ENCODE assay signal across 8 mouse cellular contexts in genomic region chr5:117242671-117243478, GRCm38 (mm10). TPM values are rescaled to one million over a fixed set of nuclear protein-coding genes. Genes with fewer than 3 reads are reported as not detected.
DNase-seq lines count a peak whose midpoint lies in the region; ATAC-seq and TF ChIP-seq lines count a peak whose summit lies in the region.
"Had no signal": no experiment of that assay in that cellular context is flagged by ENCODE, and none has a peak within 500 bp of the region (broad histone marks: within the 10 kb centered on the region; RNA-seq: fewer than 3 reads in every experiment).

No protein-coding gene starts in this region.

- peak overlapping the region; percentile 80 for H3K4me2 ChIP-seq in lung, embryonic 14.5 days
- H3K4me2 ChIP-seq in limb, embryonic 11.5 days (ENCODE audit: low read depth, severe bottlenecking), result peak overlapping the region; percentile 36

- peak overlapping the region; percentile 27 for H3K4me3 ChIP-seq in lung, embryonic 14.5 days (ENCODE audit: low read depth, low read length)
- 0 out of 2 replicates have a peak overlapping the region, but pooled peaks have one; percentile 2 for H3K4me3 ChIP-seq in embryonic fibroblast, embryonic 13.5 days (ENCODE audit: insufficient read depth, low read length)
- H3K4me3 ChIP-seq in limb, embryonic 11.5 days (ENCODE audit: low read depth, low read length), result no peak overlapping the region

- peak; percentile 15; the same call in 1 of the 2 replicates for ATAC-seq in lung, embryonic 14.5 days (ENCODE audit: insufficient read depth)
- ATAC-seq in limb, embryonic 11.5 days (ENCODE audit: insufficient number of reproducible peaks, low FRiP score, low TSS enrichment, low read depth), result no peak
- no peak for ATAC-seq in activated CD4-positive, CD25-positive, alpha-beta regulatory T cell, adult 4 months

- no peaks in the 10 kb centered on the region for H3K9me3 ChIP-seq in lung, embryonic 14.5 days (ENCODE audit: low read depth, low read length)
- no peaks in the 10 kb centered on the region for H3K9me3 ChIP-seq in limb, embryonic 11.5 days (ENCODE audit: control insufficient read depth, low read length)

- DNase-seq in lung, embryonic 14.5 days, result peak; percentile 38
- no peak for DNase-seq in lung, postnatal 4 days
- no peak for DNase-seq in limb, embryonic 11.5 days (ENCODE audit: low spot score)
- peak; percentile 56 for DNase-seq in right cerebral cortex, postnatal 25 days
- DNase-seq in adrenal gland, postnatal 4 days (ENCODE audit: low spot score in 2 of 2), result no peak

- H3K36me3 ChIP-seq in lung, embryonic 14.5 days (ENCODE audit: insufficient read depth), result no peaks in the 10 kb centered on the region
- no peaks in the 10 kb centered on the region for H3K36me3 ChIP-seq in limb, embryonic 11.5 days (ENCODE audit: control insufficient read depth, insufficient read depth, low read length)

- TF ChIP-seq POLR2A in embryonic fibroblast, embryonic 13.5 days (IDR thresholded peaks at IDR 0.05; ENCODE audit: low read depth, low read length), result no peak

- no peaks in the 10 kb centered on the region for H3K4me1 ChIP-seq in lung, embryonic 14.5 days (ENCODE audit: insufficient read depth)
- H3K4me1 ChIP-seq in embryonic fibroblast, embryonic 13.5 days (ENCODE audit: control insufficient read depth, insufficient read depth, low read length), result peaks cover 4% of the 10 kb centered on the region; the same call in 1 of the 2 replicates
- H3K4me1 ChIP-seq in limb, embryonic 11.5 days (ENCODE audit: control insufficient read depth, insufficient read depth, low read length), result peaks cover 4% of the 10 kb centered on the region; the same call in 1 of the 2 replicates

- no peak for TF ChIP-seq CTCF in lung, embryonic 14.5 days (IDR thresholded peaks at IDR 0.05; ENCODE audit: low read depth)
- no peak for TF ChIP-seq CTCF in embryonic fibroblast, embryonic 13.5 days (IDR thresholded peaks at IDR 0.05; ENCODE audit: borderline replicate concordance, insufficient read depth, low read length)

- H3K27me3 ChIP-seq in lung, embryonic 14.5 days (ENCODE audit: insufficient read depth, low read length), result no peaks in the 10 kb centered on the region
- H3K27me3 ChIP-seq in limb, embryonic 11.5 days (ENCODE audit: control insufficient read depth, insufficient read depth, low read length), result peaks cover 5% of the 10 kb centered on the region; the same call in 1 of the 2 replicates

- H3K9ac ChIP-seq in lung, embryonic 14.5 days, result peak overlapping the region; percentile 35; the same call in 1 of the 2 replicates
- H3K9ac ChIP-seq in limb, embryonic 11.5 days (ENCODE audit: low read length), result no peak overlapping the region
- H3K9ac ChIP-seq: liver, embryonic 14.5 days had no signal

- H3K27ac ChIP-seq in lung, embryonic 14.5 days (ENCODE audit: low read depth), result no peak overlapping the region
- 0 out of 2 replicates have a peak overlapping the region, but pooled peaks have one; percentile 14 for H3K27ac ChIP-seq in embryonic fibroblast, embryonic 13.5 days (ENCODE audit: insufficient read depth, low read length)
- no peak overlapping the region for H3K27ac ChIP-seq in limb, embryonic 11.5 days (replicated peaks; ENCODE audit: low read depth, low read length)
- H3K27ac ChIP-seq: liver, embryonic 14.5 days had no signal

- 29% methylated on average over 22 of the region's 22 CpGs for WGBS in lung, embryonic 14.5 days
- 25% methylated on average over 22 of the region's 22 CpGs for WGBS in limb, embryonic 11.5 days

RNA-seq across cellular contexts. Expression of gene Pebp1, which starts 44.5 kb away (rescaled TPM):
- 705 and 755 TPM in 2 replicates for polyA plus RNA-seq in lung, embryonic 14.5 days (2014; fragmentation: Nextera tagmentation; extraction: Ambion mirVana)
- 275 and 281 TPM in 2 replicates for polyA plus RNA-seq in embryonic fibroblast, embryonic 13.5 days (2011; ENCODE audit: insufficient read length, low read depth, missing spikeins)
- polyA plus RNA-seq in limb, embryonic 11.5 days (2014; fragmentation: Nextera tagmentation; extraction: Ambion mirVana), result 838 and 884 TPM in 2 replicates
- total RNA-seq in adrenal gland, postnatal 4 days (2021), result 1,000 to 10,000 TPM in 1 of 2 experiments, 100 to 1,000 TPM in 1; 992 to 1,042 TPM
- 100 to 1,000 TPM; 119 to 153 TPM for polyA plus RNA-seq in activated CD4-positive, CD25-positive, alpha-beta regulatory T cell, adult 4 months (2017; shearing (Covaris generic))

Comparison
In these comparisons a context has a peak if more than half of its experiments do, and no peak if none do; other contexts are left out.
1. DNase-seq: peak in lung, embryonic 14.5 days (single experiment) and right cerebral cortex, postnatal 25 days (single experiment); none in lung, postnatal 4 days (0 of 2), limb, embryonic 11.5 days (single experiment) and adrenal gland, postnatal 4 days (0 of 2).